Mouse (Mus musculus) heart, postnatal 4 days (tissue): ENCODE measurements at regions not wholly inside any gene's neighbourhood (a gene's known extent, or its start where the extent isn't known, plus 50 kb on each side); places are given as distances from the start of the nearest gene placed in this dataset.

ENCODE experiments used
- DNase-seq: peaks from one replicate; pipeline ENCODE4 v3.0.0; 2021

- no peak for DNase-seq
Observed at GRCm38 (mm10) chr13:60303561-60303960, 126.4 kb upstream of the Gas1 start.

GRCm38 (mm10) chr13:60305028-60305810, 128.1 kb upstream of the Gas1 start:
- no peak for DNase-seq

- DNase-seq, result peak; percentile 67
Observed at GRCm38 (mm10) chr13:60308062-60308801, 131.1 kb upstream of the Gas1 start.

GRCm38 (mm10) chr13:60309482-60309881, 132.3 kb upstream of the Gas1 start:
- DNase-seq, result no peak

GRCm38 (mm10) chr13:60309926-60310325, 132.8 kb upstream of the Gas1 start:
- no peak for DNase-seq

GRCm38 (mm10) chr13:60312397-60313085, 135.4 kb upstream of the Gas1 start:
- DNase-seq, result no peak

GRCm38 (mm10) chr13:60318436-60319020, 141.4 kb upstream of the Gas1 start:
- DNase-seq, result no peak

- no peak for DNase-seq
Observed at GRCm38 (mm10) chr13:60319268-60319667, 142.1 kb upstream of the Gas1 start.

GRCm38 (mm10) chr13:60319861-60320602, 142.9 kb upstream of the Gas1 start:
- no peak for DNase-seq

GRCm38 (mm10) chr13:60322579-60322978, 145.4 kb upstream of the Gas1 start:
- no peak for DNase-seq

GRCm38 (mm10) chr13:60330475-60331258, 153.5 kb upstream of the Gas1 start:
- DNase-seq, result no peak

GRCm38 (mm10) chr13:60336196-60336595, 159.0 kb upstream of the Gas1 start:
- DNase-seq, result no peak

- DNase-seq, result peak; percentile 53
Observed at GRCm38 (mm10) chr13:60337383-60337782, 160.2 kb upstream of the Gas1 start.

GRCm38 (mm10) chr13:60338107-60338506, 160.9 kb upstream of the Gas1 start:
- DNase-seq, result no peak

- no peak for DNase-seq
Observed at GRCm38 (mm10) chr13:60340068-60340467, 162.9 kb upstream of the Gas1 start.

- peak; percentile 45 for DNase-seq
Observed at GRCm38 (mm10) chr13:60347881-60348280, 170.7 kb upstream of the Gas1 start.

- DNase-seq, result no peak
Observed at GRCm38 (mm10) chr13:60348438-60348837, 171.3 kb upstream of the Gas1 start.

- no peak for DNase-seq
Observed at GRCm38 (mm10) chr13:60355707-60356490, 178.7 kb upstream of the Gas1 start.

- DNase-seq, result peak; percentile 16
Observed at GRCm38 (mm10) chr13:60358408-60359060, 181.4 kb upstream of the Gas1 start.
